Mouse (Mus musculus): ENCODE data around the gene Prpf3.

DNA sequence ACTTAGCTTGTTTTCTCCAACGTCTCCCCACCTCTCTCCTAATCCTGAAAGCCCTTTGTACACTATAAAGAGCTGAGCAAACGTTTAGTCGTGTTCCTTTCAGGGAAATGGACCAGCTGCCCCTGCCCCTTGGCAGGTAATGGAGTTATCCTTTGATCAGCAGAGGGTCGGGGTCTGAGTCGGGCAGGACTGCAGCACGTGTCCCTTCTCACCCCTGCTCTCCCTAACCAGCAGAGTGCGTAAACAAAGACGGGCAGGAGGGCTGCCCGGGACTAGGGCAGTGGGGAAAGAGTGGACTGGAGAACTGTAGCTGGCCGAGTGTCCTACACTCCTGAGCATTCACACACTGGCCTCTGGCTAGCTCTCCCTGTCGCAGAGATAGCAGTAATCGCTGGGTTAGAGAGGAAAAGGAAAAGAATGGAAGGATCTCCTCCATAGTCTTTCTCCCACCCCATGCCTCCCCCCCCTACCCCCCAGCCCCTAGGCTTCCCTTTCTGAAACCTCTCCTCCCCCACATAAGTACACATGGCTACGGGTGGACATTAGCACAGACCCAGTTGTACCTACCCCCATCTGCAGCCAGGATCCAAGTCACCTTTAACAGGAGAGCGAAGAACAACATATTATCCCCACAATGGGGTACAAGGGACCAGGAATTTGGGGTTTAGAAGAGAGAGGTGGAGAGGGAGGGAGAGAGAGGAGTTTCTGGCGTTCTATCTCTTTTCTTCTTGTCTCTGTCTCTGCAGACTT lies 48.2 kb upstream of the Prpf3 start:
- TF ChIP-seq CTCF (IDR thresholded peaks at IDR 0.05; ENCODE audit: control insufficient read depth, insufficient read depth, insufficient replicate concordance, low read depth, low read length) = no peak
- no peak for TF ChIP-seq POLR2A (IDR thresholded peaks at IDR 0.05; ENCODE audit: control insufficient read depth, low read depth, low read length)
